Mouse (Mus musculus): Measurements from ENCODE around the gene Cnga4. TPM values are rescaled to one million over a fixed set of nuclear protein-coding genes. Genes with fewer than 3 reads are reported as not detected.
"Not testable (repeated sequence)": the region's sequence is repeated elsewhere in the genome, so short reads cannot be mapped to it uniquely, and the experiment has no call there.

Cnga4 gene
- polyA plus RNA-seq, 1 experiment: 7.9 TPM

- TF ChIP-seq CTCF (IDR thresholded peaks at IDR 0.05; ENCODE audit: control insufficient read depth, insufficient read depth, insufficient replicate concordance, low read depth, low read length): no peak
- TF ChIP-seq POLR2A (IDR thresholded peaks at IDR 0.05; ENCODE audit: control insufficient read depth, low read depth, low read length): no peak
- Histone ChIP-seq H3K27me3 (ENCODE audit: control insufficient read depth, insufficient read depth, low read length) (no peaks in the 10 kb centered on the region), H3K4me1 (ENCODE audit: control insufficient read depth, insufficient read depth, low read length) (peaks cover 4% of the 10 kb centered on the region), H3K4me3 (ENCODE audit: control insufficient read depth, low read depth, low read length) (no peak overlapping the region), H3K27ac (ENCODE audit: control insufficient read depth, insufficient read depth, low read depth, low read length) (no peak overlapping the region), H3K36me3 (ENCODE audit: control insufficient read depth, insufficient read depth, low read length) (no peaks in the 10 kb centered on the region)
These were observed 9.1 kb upstream of the Cnga4 start for GRCm38 (mm10) chr7:105395131-105395820.

GRCm38 (mm10) chr7:105396126-105396525, 8.2 kb upstream of the Cnga4 start:
- TF ChIP-seq POLR2A (IDR thresholded peaks at IDR 0.05; ENCODE audit: control insufficient read depth, low read depth, low read length): no peak
- no peak for TF ChIP-seq CTCF (IDR thresholded peaks at IDR 0.05; ENCODE audit: control insufficient read depth, insufficient read depth, insufficient replicate concordance, low read depth, low read length)
- Histone ChIP-seq H3K4me1 (ENCODE audit: control insufficient read depth, insufficient read depth, low read length) (peaks cover 5% of the 10 kb centered on the region), H3K27ac (ENCODE audit: control insufficient read depth, insufficient read depth, low read depth, low read length) (no peak overlapping the region), H3K36me3 (ENCODE audit: control insufficient read depth, insufficient read depth, low read length) (no peaks in the 10 kb centered on the region), H3K27me3 (ENCODE audit: control insufficient read depth, insufficient read depth, low read length) (no peaks in the 10 kb centered on the region), H3K4me3 (ENCODE audit: control insufficient read depth, low read depth, low read length) (no peak overlapping the region)

DNA sequence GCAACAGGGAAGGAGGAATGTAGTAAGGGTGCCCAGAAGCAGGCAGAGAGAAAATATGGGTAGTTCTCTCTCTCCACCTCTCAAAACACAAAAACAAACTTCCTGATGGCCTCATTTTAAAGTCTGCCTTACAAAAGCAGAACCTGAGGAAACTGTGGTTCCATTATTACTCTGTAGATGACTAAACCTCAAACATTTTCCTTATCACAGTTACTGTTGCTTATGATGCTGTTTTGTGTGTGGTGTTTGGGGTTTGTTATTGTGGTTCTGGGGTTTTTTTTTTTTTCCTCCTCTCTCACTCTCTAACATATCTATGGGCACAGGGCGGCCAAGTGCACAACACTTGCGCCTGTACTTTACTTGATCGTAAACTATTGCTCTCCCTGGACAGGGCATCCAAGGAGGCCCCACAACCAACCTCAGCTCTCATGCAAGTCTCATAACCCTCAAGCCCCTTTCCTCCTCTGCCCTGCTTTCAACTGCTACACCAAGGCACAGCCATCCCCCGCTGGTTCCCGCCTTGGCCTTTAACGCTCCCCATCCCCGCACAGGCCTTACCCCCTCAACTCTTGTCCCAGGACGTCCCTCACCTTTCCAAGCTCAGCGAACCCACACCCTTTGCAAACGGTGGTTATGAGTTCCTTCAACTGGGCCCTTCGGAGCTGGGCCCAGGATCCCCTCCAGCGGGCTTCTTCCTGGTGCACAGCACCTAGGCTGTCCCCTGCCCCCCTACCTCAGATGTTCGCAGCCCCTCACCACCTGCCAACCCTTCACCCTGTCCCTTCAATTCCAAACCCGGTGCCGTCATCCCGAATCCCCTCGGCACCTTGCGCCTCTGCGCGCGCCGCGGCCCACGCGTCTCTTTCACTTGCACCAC, 5.1 kb upstream of the Cnga4 start:
- peaks cover 5% of the 10 kb centered on the region for H3K4me1 ChIP-seq (ENCODE audit: control insufficient read depth, insufficient read depth, low read length)
- H3K36me3 ChIP-seq (ENCODE audit: control insufficient read depth, insufficient read depth, low read length): no peaks in the 10 kb centered on the region
- TF ChIP-seq POLR2A (IDR thresholded peaks at IDR 0.05; ENCODE audit: control insufficient read depth, low read depth, low read length): no peak
- TF ChIP-seq CTCF (IDR thresholded peaks at IDR 0.05; ENCODE audit: control insufficient read depth, insufficient read depth, insufficient replicate concordance, low read depth, low read length): no peak
- H3K4me3 ChIP-seq (ENCODE audit: control insufficient read depth, low read depth, low read length): peak overlapping the region; percentile 89
- H3K27ac ChIP-seq (ENCODE audit: control insufficient read depth, insufficient read depth, low read depth, low read length): peak overlapping the region; percentile 82
- H3K27me3 ChIP-seq (ENCODE audit: control insufficient read depth, insufficient read depth, low read length): no peaks in the 10 kb centered on the region

GRCm38 (mm10) chr7:105399935-105400624, 4.3 kb upstream of the Cnga4 start, which contains the start of gene Fam160a2:
Gene Fam160a2 (minus strand): TSS chr7:105400054.
- no peaks in the 10 kb centered on the region for H3K27me3 ChIP-seq (ENCODE audit: control insufficient read depth, insufficient read depth, low read length)
- TF ChIP-seq POLR2A (IDR thresholded peaks at IDR 0.05; ENCODE audit: control insufficient read depth, low read depth, low read length): peak; percentile 71
- no peak for TF ChIP-seq CTCF (IDR thresholded peaks at IDR 0.05; ENCODE audit: control insufficient read depth, insufficient read depth, insufficient replicate concordance, low read depth, low read length)
- H3K36me3 ChIP-seq (ENCODE audit: control insufficient read depth, insufficient read depth, low read length): no peaks in the 10 kb centered on the region
- peaks cover 5% of the 10 kb centered on the region for H3K4me1 ChIP-seq (ENCODE audit: control insufficient read depth, insufficient read depth, low read length)
- H3K27ac ChIP-seq (ENCODE audit: control insufficient read depth, insufficient read depth, low read depth, low read length): peak within 1 kb of the TSS; percentile 94
- H3K4me3 ChIP-seq (ENCODE audit: control insufficient read depth, low read depth, low read length): peak within 1 kb of the TSS; percentile 89

DNA sequence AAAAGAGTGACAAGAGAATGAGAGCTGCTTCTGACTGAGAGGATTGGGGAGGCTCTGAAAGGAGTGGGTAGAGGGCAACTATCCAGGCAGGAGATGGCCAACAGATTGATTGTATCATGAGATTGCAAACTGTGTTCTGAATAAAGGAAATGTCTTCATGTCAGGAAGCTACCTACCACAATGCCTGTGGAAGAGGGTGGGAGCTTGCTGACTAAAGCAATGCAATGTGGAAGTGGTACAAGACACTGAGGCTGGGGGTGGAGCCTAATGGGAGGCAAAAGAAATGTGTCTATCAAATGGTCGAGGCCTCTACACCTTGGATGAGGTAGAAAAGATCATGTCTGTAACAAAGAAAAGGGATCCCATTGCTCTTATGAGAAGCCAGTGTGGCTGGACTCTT, 2.0 kb downstream of the Cnga4 start:
- no peaks in the 10 kb centered on the region for H3K27me3 ChIP-seq (ENCODE audit: control insufficient read depth, insufficient read depth, low read length)
- no peak overlapping the region for H3K4me3 ChIP-seq (ENCODE audit: control insufficient read depth, low read depth, low read length)
- H3K4me1 ChIP-seq (ENCODE audit: control insufficient read depth, insufficient read depth, low read length): peaks cover 7% of the 10 kb centered on the region
- H3K36me3 ChIP-seq (ENCODE audit: control insufficient read depth, insufficient read depth, low read length): no peaks in the 10 kb centered on the region
- H3K27ac ChIP-seq (ENCODE audit: control insufficient read depth, insufficient read depth, low read depth, low read length): no peak overlapping the region
- TF ChIP-seq POLR2A (IDR thresholded peaks at IDR 0.05; ENCODE audit: control insufficient read depth, low read depth, low read length): no peak
- TF ChIP-seq CTCF (IDR thresholded peaks at IDR 0.05; ENCODE audit: control insufficient read depth, insufficient read depth, insufficient replicate concordance, low read depth, low read length): no peak

DNA sequence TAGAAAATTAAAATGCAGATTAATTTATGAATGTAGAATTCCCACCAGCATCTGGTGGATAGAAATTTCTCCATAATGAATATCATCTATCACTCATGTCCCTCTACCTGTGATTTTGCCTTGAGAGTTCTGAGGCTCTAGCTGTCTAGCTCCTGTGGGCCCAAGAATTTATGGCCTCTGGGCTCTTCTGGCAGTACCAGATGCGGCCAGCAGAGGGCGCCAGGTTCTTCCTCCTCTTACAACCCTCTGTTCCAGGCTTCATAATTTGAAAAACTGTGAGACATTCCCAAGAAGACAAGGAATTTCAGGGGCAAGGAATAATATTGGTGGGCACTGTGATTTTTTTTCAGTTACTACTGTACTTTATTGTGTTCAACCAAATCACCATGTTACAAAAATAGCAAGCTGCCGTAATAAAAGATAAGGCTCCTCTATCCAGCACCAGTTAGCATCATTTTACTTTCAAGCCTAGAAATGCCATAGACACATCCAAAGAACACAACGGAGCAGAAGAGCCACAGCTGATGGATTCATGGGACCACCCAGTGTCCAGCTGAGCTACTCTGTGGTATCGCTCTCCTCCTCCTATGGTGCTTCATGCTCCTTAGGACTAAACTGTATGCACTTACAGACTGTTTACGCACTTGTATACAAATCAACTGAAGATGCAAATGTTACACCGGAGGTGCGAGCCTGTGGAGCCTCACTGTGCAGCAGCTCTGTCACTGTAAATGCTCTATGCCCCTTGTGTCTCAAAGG, 7.7 kb downstream of the Cnga4 start:
- not testable (repeated sequence) for H3K27me3 ChIP-seq (ENCODE audit: control insufficient read depth, insufficient read depth, low read length); H3K4me1 ChIP-seq (ENCODE audit: control insufficient read depth, insufficient read depth, low read length); H3K36me3 ChIP-seq (ENCODE audit: control insufficient read depth, insufficient read depth, low read length); H3K27ac ChIP-seq (ENCODE audit: control insufficient read depth, insufficient read depth, low read depth, low read length)
- H3K4me3 ChIP-seq (ENCODE audit: control insufficient read depth, low read depth, low read length): peak overlapping the region; percentile 80; the same call in 1 of the 2 replicates
- peak; percentile 91 for TF ChIP-seq CTCF (IDR thresholded peaks at IDR 0.05; ENCODE audit: control insufficient read depth, insufficient read depth, insufficient replicate concordance, low read depth, low read length)

Data from testis, adult 2 months (tissue).